In genomic region chr14:111676166-111676581, GRCm38 (mm10) we compare ENCODE assay signal across 9 mouse cellular contexts. TPM values are rescaled to one million over a fixed set of nuclear protein-coding genes. Genes with fewer than 3 reads are reported as not detected.
DNase-seq lines count a peak whose midpoint lies in the region; ATAC-seq and TF ChIP-seq lines count a peak whose summit lies in the region.
"Had no signal": no experiment of that assay in that cellular context is flagged by ENCODE, and none has a peak within 500 bp of the region (broad histone marks: within the 10 kb centered on the region; RNA-seq: fewer than 3 reads in every experiment).

No protein-coding gene starts in this region.

- under 1% methylated on average over 19 of the region's 19 CpGs for WGBS in embryonic facial prominence, embryonic 12.5 days
- 0% methylated on average over 19 of the region's 19 CpGs for WGBS in hindbrain, postnatal 0 days
- WGBS in liver, embryonic 15.5 days (ENCODE audit: insufficient replicate concordance), result under 1% methylated on average over 19 of the region's 19 CpGs
- under 1% methylated on average over 18 of the region's 19 CpGs for WGBS in stomach, embryonic 16.5 days

- peak; percentile 19 for DNase-seq in adrenal gland, postnatal 25 days
- no peak for DNase-seq in adrenal gland, adult 8-10 months
- DNase-seq in Patski (ENCODE audit: low read depth, low spot score), result no peak
- peak; percentile 76 for DNase-seq in hindbrain, postnatal 0 days (ENCODE audit: low spot score)

- peak overlapping the region; percentile 88 for H3K27ac ChIP-seq in embryonic facial prominence, embryonic 12.5 days
- peak overlapping the region; percentile 98 for H3K27ac ChIP-seq in hindbrain, postnatal 0 days
- no peak overlapping the region for H3K27ac ChIP-seq in liver, embryonic 15.5 days (replicated peaks)
- peak overlapping the region; percentile 55; the same call in 1 of the 2 replicates for H3K27ac ChIP-seq in stomach, embryonic 16.5 days (ENCODE audit: low read length)

- TF ChIP-seq CTCF in Patski (IDR thresholded peaks at IDR 0.05), result no peak
- TF ChIP-seq CTCF in hindbrain, postnatal 0 days (IDR thresholded peaks at IDR 0.05; ENCODE audit: low read depth), result no peak

- peak overlapping the region; percentile 72 for H3K9ac ChIP-seq in embryonic facial prominence, embryonic 12.5 days
- H3K9ac ChIP-seq in hindbrain, postnatal 0 days (replicated peaks; ENCODE audit: low read length), result peak overlapping the region; percentile 96
- no peak overlapping the region for H3K9ac ChIP-seq in liver, embryonic 15.5 days
- H3K9ac ChIP-seq in stomach, embryonic 16.5 days (ENCODE audit: low read length), result peak overlapping the region; percentile 79

- H3K9me3 ChIP-seq in embryonic facial prominence, embryonic 12.5 days, result no peaks in the 10 kb centered on the region
- H3K9me3 ChIP-seq in hindbrain, postnatal 0 days (ENCODE audit: low read length), result no peaks in the 10 kb centered on the region
- no peaks in the 10 kb centered on the region for H3K9me3 ChIP-seq in liver, embryonic 15.5 days (replicated peaks)
- H3K9me3 ChIP-seq in stomach, embryonic 16.5 days (replicated peaks; ENCODE audit: control insufficient read depth, low read length), result no peaks in the 10 kb centered on the region

- H3K36me3 ChIP-seq in embryonic facial prominence, embryonic 12.5 days, result no peaks in the 10 kb centered on the region
- H3K36me3 ChIP-seq in hindbrain, postnatal 0 days (ENCODE audit: insufficient read depth, low read length), result no peaks in the 10 kb centered on the region
- no peaks in the 10 kb centered on the region for H3K36me3 ChIP-seq in liver, embryonic 15.5 days (replicated peaks)
- H3K36me3 ChIP-seq in stomach, embryonic 16.5 days (ENCODE audit: control insufficient read depth, insufficient read depth, low read length), result no peaks in the 10 kb centered on the region

- CTCF ChIA-PET in Patski (lab: Charles Lee), result no interaction called here

- ATAC-seq in Patski, result peak; percentile 6
- peak; percentile 37; the same call in 1 of the 2 replicates for ATAC-seq in embryonic facial prominence, embryonic 12.5 days (ENCODE audit: insufficient number of reproducible peaks, insufficient read depth, low FRiP score, low TSS enrichment)
- peak; percentile 31; the same call in 1 of the 2 replicates for ATAC-seq in hindbrain, postnatal 0 days
- no peak for ATAC-seq in liver, embryonic 15.5 days (ENCODE audit: insufficient read depth)
- peak; percentile 48; the same call in 1 of the 2 replicates for ATAC-seq in stomach, embryonic 16.5 days (ENCODE audit: insufficient read depth, low FRiP score)
- ATAC-seq in erythroid progenitor cell, adult 5-6 weeks (replicated peaks; ENCODE audit: low FRiP score, poor library complexity, severe bottlenecking), result no peak

- H3K4me2 ChIP-seq in embryonic facial prominence, embryonic 12.5 days (replicated peaks), result peak overlapping the region; percentile 87
- peak overlapping the region; percentile 64 for H3K4me2 ChIP-seq in hindbrain, postnatal 0 days (ENCODE audit: low read depth, low read length)
- peak overlapping the region; percentile 69 for H3K4me2 ChIP-seq in liver, embryonic 15.5 days
- peak overlapping the region; percentile 98 for H3K4me2 ChIP-seq in stomach, embryonic 16.5 days (ENCODE audit: low read depth, low read length)

- in situ Hi-C loops in Patski (cut with MboI; ENCODE audit: low pct_unique_long_range_greater_than_20kb), result no loop called here

- peaks cover 7% of the 10 kb centered on the region; the same call in 1 of the 2 replicates for H3K4me1 ChIP-seq in embryonic facial prominence, embryonic 12.5 days
- H3K4me1 ChIP-seq in hindbrain, postnatal 0 days (ENCODE audit: insufficient read depth, low read length), result 0 out of 2 replicates have a peak, but pooled peaks cover 3% of the 10 kb centered on the region
- 0 out of 2 replicates have a peak, but pooled peaks cover 7% of the 10 kb centered on the region for H3K4me1 ChIP-seq in liver, embryonic 15.5 days (replicated peaks)
- peaks cover 7% of the 10 kb centered on the region for H3K4me1 ChIP-seq in stomach, embryonic 16.5 days (ENCODE audit: control insufficient read depth, insufficient read depth, low read length)

- POLR2A ChIA-PET in Patski (lab: Charles Lee), result no interaction called here

- peak overlapping the region; percentile 63 for H3K4me3 ChIP-seq in embryonic facial prominence, embryonic 12.5 days
- H3K4me3 ChIP-seq in hindbrain, postnatal 0 days (ENCODE audit: low read length), result peak overlapping the region; percentile 68
- peak overlapping the region; percentile 44 for H3K4me3 ChIP-seq in liver, embryonic 15.5 days (replicated peaks)
- peak overlapping the region; percentile 68 for H3K4me3 ChIP-seq in stomach, embryonic 16.5 days (replicated peaks; ENCODE audit: low read length)

- H3K27me3 ChIP-seq in Patski, result peaks cover 63% of the 10 kb centered on the region
- peaks cover 25% of the 10 kb centered on the region for H3K27me3 ChIP-seq in embryonic facial prominence, embryonic 12.5 days
- no peaks in the 10 kb centered on the region for H3K27me3 ChIP-seq in hindbrain, postnatal 0 days (ENCODE audit: insufficient read depth, low read length)
- H3K27me3 ChIP-seq in liver, embryonic 15.5 days, result peaks cover 72% of the 10 kb centered on the region
- H3K27me3 ChIP-seq in stomach, embryonic 16.5 days (ENCODE audit: control insufficient read depth, insufficient read depth, low read length), result peaks cover 18% of the 10 kb centered on the region; the same call in 1 of the 2 replicates

RNA-seq across cellular contexts. Expression of gene Slitrk5, which starts 1.3 kb away (rescaled TPM):
- 0.36 TPM in 1 of 2 replicates, not detected in the other for total RNA-seq in adrenal gland, postnatal 25 days (2021)
- under 1 TPM; 0.40 to 0.98 (median 0.55) TPM for total RNA-seq in adrenal gland, adult 8-10 months (2022)
- not detected for polyA plus RNA-seq in Patski (2021)
- 11.9 and 12.2 TPM in 2 replicates for polyA plus RNA-seq in embryonic facial prominence, embryonic 12.5 days (2016; fragmentation: Nextera tagmentation; extraction: Ambion mirVana)
- total RNA-seq in hindbrain, postnatal 0 days (2014; rRNA removed), result 55.5 and 60.5 TPM in 2 replicates
- polyA plus RNA-seq in hindbrain, postnatal 0 days (2015; fragmentation: Nextera tagmentation; extraction: Ambion mirVana), result 30.7 and 31.4 TPM in 2 replicates
- polyA plus RNA-seq in liver, embryonic 15.5 days (2015; fragmentation: Nextera tagmentation; extraction: Ambion mirVana), result not detected in 2 replicates
- polyA plus RNA-seq in stomach, embryonic 16.5 days (2015; fragmentation: Nextera tagmentation; extraction: Ambion mirVana), result 3.8 and 4.0 TPM in 2 replicates
- total RNA-seq in erythroid progenitor cell, adult 5-6 weeks (2015; ENCODE audit: low replicate concordance), result not detected in 2 replicates
- not detected in 2 replicates for total RNA-seq in erythroid progenitor cell, adult 5-6 weeks (2017; ENCODE audit: low replicate concordance)
- total RNA-seq: neutrophil, adult 5-6 weeks had no signal

Comparison
In these comparisons a context has a peak if more than half of its experiments do, and no peak if none do; other contexts are left out.
1. DNase-seq: peak in adrenal gland, postnatal 25 days (single experiment) and hindbrain, postnatal 0 days (single experiment); none in adrenal gland, adult 8-10 months (single experiment) and Patski (single experiment).
2. ATAC-seq: peak in Patski (single experiment), embryonic facial prominence, embryonic 12.5 days (single experiment), hindbrain, postnatal 0 days (single experiment) and stomach, embryonic 16.5 days (single experiment); none in liver, embryonic 15.5 days (single experiment) and erythroid progenitor cell, adult 5-6 weeks (single experiment).
3. Peak in every context shown above with its lines, with median percentiles within 50 percentile points of each other: H3K4me2 ChIP-seq and H3K4me3 ChIP-seq.